Mouse (Mus musculus): ENCODE measurements around the gene Flt3l. TPM values are rescaled to one million over a fixed set of nuclear protein-coding genes. Genes with fewer than 3 reads are reported as not detected.
A peak's percentile ranks its signal among the peaks of the same experiment; 100 is the strongest.
"Not testable (repeated sequence)": the region's sequence is repeated elsewhere in the genome, so short reads cannot be mapped to it uniquely, and the experiment has no call there.

Flt3l gene
- polyA plus RNA-seq, 1 experiment from 2014 or later, result 0.71 TPM

DNA sequence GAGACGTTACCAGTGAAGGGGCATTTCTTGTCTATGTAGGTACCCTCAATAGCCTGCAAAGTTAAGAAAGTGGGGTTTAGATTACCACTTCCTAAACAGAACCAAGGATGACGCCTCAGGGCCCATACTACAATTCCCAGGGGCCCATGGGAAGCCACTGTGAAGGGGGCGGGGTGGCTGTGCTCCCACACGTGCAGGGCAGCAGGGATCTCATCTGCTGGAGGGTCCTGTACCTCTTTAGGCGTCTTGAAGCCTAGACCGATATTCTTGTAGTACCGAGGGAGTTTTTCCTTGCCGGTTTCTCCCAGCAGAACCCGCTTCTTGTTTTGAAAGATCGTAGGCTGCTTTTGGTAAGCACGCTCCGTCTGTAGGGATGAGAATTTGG lies 13.1 kb downstream of the Flt3l start:
- Histone ChIP-seq H3K27ac (no peak overlapping the region; the same call in 1 of the 2 replicates), H3K4me1 (replicated peaks) (peaks cover 40% of the 10 kb centered on the region), H3K9me3 (no peaks in the 10 kb centered on the region), H3K9ac (replicated peaks) (peak overlapping the region; percentile 91), H3K27me3 (no peaks in the 10 kb centered on the region), H3K4me3 (replicated peaks) (peak overlapping the region; percentile 73), H3K4me2 (peak overlapping the region; percentile 66), H3K36me3 (peaks cover 74% of the 10 kb centered on the region)
- WGBS, result 23% methylated on average over 12 of the region's 12 CpGs
- no peak for ATAC-seq (ENCODE audit: insufficient number of reproducible peaks, insufficient read depth, low FRiP score, low TSS enrichment, low read depth)

DNA sequence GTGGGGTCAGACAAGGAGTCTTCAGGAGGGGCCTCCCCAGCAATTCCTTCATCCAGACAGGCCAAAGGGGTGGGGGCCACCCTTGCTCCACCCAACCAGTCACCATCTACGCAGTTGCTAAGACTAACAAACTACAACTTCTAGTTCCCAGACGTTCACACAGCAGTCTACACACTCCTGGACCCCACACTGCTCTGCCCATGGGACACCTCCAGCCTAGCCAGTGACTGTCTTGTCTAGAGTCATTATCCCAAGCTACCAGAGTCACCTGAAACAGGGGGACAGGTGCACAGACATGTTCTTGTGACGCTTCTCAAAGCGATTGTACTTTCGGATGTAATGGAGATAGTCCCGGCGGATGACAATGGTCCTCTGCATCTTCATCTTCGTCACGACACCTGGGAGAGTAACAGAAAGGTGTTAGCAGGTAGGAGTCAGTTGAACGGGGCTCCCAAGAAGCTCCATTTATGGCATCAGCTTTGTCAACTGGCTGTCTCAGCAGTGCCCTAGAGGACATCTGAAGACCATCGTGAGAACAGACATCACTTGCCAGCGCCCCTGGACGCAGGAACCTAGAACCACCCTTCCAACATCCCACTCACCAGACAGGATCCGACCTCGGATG lies 13.6 kb downstream of the Flt3l start:
- Histone ChIP-seq H3K4me1 (replicated peaks) (peaks cover 40% of the 10 kb centered on the region), H3K27me3 (no peaks in the 10 kb centered on the region), H3K9me3 (no peaks in the 10 kb centered on the region), H3K4me2 (peak overlapping the region; percentile 66), H3K36me3 (peaks cover 78% of the 10 kb centered on the region), H3K27ac (no peak overlapping the region), H3K9ac (replicated peaks) (peak overlapping the region; percentile 91), H3K4me3 (replicated peaks) (peak overlapping the region; percentile 73)
- no peak for ATAC-seq (ENCODE audit: insufficient number of reproducible peaks, insufficient read depth, low FRiP score, low TSS enrichment, low read depth)
- WGBS, result 80% methylated on average over 15 of the region's 15 CpGs

DNA sequence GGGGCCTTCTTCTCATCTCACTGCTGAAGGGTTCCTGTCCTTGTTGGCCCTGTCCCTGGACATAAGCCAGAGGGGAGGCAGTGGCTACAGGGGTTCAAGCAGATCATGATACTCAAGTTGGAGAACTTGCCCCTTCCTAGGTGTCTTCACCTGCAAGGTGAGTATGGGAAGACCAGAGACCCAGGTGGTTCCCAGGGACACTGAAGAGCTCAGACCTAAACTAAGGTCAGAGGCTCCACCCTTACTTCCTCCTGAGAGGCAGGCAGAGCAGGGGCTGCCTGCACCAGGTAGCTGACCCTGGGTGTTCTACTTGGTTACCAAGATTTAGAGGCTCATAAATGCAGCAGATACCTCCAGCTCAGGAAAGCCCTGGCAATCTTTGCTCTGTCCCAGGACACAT lies 14.3 kb downstream of the Flt3l start:
- no peak overlapping the region for H3K4me2 ChIP-seq
- no peaks in the 10 kb centered on the region for H3K27me3 ChIP-seq
- peaks cover 33% of the 10 kb centered on the region for H3K4me1 ChIP-seq (replicated peaks)
- no peaks in the 10 kb centered on the region for H3K9me3 ChIP-seq
- 0 out of 2 replicates have a peak overlapping the region, but pooled peaks have one; percentile 0 for H3K4me3 ChIP-seq (replicated peaks)
- H3K27ac ChIP-seq, result 0 out of 2 replicates have a peak overlapping the region, but pooled peaks have one; percentile 8
- H3K9ac ChIP-seq (replicated peaks), result peak overlapping the region; percentile 24; the same call in 1 of the 2 replicates
- H3K36me3 ChIP-seq, result peaks cover 73% of the 10 kb centered on the region
- no peak for ATAC-seq (ENCODE audit: insufficient number of reproducible peaks, insufficient read depth, low FRiP score, low TSS enrichment, low read depth)

DNA sequence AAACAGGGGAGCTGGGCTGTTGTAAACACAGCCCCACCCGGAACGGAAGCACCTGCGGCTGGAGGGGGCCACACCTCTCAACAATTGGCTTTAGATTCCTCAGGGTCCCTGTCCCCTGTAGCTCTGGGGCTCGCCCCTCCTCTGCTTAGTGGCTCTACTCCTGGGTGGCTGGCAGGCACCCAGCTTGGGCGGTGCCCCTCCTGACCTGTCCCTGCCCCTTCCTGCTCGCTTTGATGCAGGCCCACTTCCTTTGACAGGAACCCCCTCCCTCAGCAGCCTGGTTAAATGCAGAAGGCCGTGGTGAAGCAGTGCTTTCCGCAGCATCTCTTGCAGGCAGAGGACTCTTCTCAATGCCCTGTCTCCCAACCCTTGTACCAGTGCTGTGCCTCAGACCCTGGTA lies 14.8 kb downstream of the Flt3l start:
- H3K27me3 ChIP-seq, result no peaks in the 10 kb centered on the region
- WGBS, result 69% methylated on average over 8 of the region's 8 CpGs
- 0 out of 2 replicates have a peak overlapping the region, but pooled peaks have one; percentile 0 for H3K4me3 ChIP-seq (replicated peaks)
- H3K36me3 ChIP-seq, result peaks cover 67% of the 10 kb centered on the region
- H3K9me3 ChIP-seq, result no peaks in the 10 kb centered on the region
- peaks cover 28% of the 10 kb centered on the region for H3K4me1 ChIP-seq (replicated peaks)
- H3K9ac ChIP-seq (replicated peaks), result peak overlapping the region; percentile 24; the same call in 1 of the 2 replicates
- ATAC-seq (ENCODE audit: insufficient number of reproducible peaks, insufficient read depth, low FRiP score, low TSS enrichment, low read depth), result no peak
- 0 out of 2 replicates have a peak overlapping the region, but pooled peaks have one; percentile 8 for H3K27ac ChIP-seq
- H3K4me2 ChIP-seq, result no peak overlapping the region

DNA sequence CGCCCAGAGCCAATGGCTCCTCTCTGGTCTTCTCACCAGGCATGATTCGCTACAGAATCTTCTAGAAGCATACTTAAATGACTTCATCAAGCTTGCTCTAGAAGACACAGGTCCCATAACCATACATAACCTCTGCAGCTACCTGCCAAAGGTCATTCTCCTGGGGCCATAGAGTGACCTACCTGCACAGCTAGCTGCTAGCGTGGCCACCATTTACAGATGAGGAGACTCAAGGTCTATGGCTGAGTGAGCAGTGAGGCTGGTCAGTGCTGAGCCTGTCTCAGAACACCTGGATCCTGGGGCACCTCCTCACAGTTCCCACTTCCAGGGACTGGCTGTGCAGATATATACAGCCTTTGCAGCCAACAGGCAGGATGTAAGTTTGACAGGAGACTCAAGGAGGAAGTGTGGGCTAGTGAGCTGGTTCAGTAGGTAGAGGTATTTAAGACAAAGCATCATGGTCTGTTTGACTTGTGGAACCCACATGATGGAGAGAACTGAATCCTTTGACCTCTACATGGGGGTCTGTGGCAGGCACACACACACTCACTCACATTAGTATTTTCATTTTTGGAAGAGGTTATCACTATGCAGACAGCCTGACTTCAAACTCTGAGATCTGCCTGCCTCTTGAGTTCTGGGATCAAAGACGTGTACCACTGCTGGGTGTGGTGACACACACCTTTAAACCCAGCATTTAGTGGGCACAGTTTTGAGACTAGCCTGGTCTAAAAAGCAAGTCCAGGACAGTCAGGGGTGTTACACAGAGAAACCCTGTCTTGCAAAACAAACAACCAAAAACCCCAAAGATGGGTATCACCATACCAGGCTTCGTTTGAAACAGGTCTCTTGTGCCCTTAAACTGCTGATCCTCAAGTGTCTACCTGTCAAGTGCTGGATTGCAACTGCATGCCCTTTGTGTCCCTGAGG lies 16.2 kb downstream of the Flt3l start:
- no peaks in the 10 kb centered on the region for H3K9me3 ChIP-seq
- no peak overlapping the region for H3K27ac ChIP-seq
- no peak overlapping the region for H3K4me2 ChIP-seq
- peaks cover 14% of the 10 kb centered on the region for H3K4me1 ChIP-seq (replicated peaks)
- H3K4me3 ChIP-seq (replicated peaks), result no peak overlapping the region
- no peak for ATAC-seq (ENCODE audit: insufficient number of reproducible peaks, insufficient read depth, low FRiP score, low TSS enrichment, low read depth)
- WGBS, result 85% methylated on average over 5 of the region's 5 CpGs
- H3K9ac ChIP-seq (replicated peaks), result no peak overlapping the region
- no peaks in the 10 kb centered on the region for H3K27me3 ChIP-seq
- H3K36me3 ChIP-seq, result peaks cover 54% of the 10 kb centered on the region

DNA sequence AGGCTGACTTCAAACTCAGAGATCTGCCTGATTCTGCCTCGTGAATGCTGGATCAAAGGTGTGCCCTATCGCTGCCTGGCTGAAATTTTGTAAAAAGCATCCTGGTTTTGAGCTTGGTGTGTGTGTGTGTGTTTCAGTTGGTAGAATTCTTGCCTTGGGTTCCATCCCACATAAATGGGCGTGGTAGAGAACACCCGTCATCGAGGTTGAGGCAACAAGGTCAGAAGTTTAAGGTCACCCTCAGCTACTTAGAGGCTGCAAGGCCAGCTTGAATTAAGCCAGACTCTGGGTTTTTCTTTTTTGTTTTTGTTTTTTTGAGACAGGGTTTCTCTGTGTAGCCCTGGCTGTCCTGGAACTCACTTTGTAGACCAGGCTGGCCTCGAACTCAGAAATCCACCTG lies 17.9 kb downstream of the Flt3l start:
- Histone ChIP-seq H3K4me2 (no peak overlapping the region), H3K4me3 (replicated peaks) (no peak overlapping the region), H3K27ac (no peak overlapping the region), H3K9me3 (no peaks in the 10 kb centered on the region), H3K36me3 (peaks cover 53% of the 10 kb centered on the region), H3K4me1 (replicated peaks) (peaks cover 13% of the 10 kb centered on the region), H3K9ac (replicated peaks) (no peak overlapping the region), H3K27me3 (no peaks in the 10 kb centered on the region)
- no peak for ATAC-seq (ENCODE audit: insufficient number of reproducible peaks, insufficient read depth, low FRiP score, low TSS enrichment, low read depth)
- 87% methylated on average over 6 of the region's 6 CpGs for WGBS

DNA sequence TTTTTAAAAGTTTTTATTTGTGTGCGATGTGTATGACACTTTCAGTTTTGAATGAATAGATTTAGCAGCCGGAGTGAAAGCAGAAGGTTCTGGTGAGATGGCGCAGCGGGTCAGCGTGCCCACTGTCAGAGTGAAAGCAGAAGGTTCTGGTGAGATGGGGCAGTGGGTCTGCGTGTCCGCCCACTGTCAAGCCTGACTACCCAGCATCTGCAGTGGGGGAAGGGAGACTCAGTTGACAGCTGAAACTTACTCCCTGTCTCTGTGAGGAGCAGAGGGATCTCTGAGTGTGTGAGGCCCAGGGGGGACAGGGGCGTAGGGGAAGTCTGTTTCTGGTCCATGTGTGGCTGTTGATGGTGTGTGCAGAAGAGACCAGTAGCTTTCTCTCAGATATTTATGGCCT lies 18.7 kb downstream of the Flt3l start:
- H3K27me3 ChIP-seq, result no peaks in the 10 kb centered on the region
- H3K9ac ChIP-seq (replicated peaks), result no peak overlapping the region; the same call in 1 of the 2 replicates
- peaks cover 45% of the 10 kb centered on the region for H3K36me3 ChIP-seq
- no peak overlapping the region for H3K4me2 ChIP-seq
- no peaks in the 10 kb centered on the region for H3K9me3 ChIP-seq
- no peak for ATAC-seq (ENCODE audit: insufficient number of reproducible peaks, insufficient read depth, low FRiP score, low TSS enrichment, low read depth)
- H3K4me1 ChIP-seq (replicated peaks), result peaks cover 6% of the 10 kb centered on the region
- H3K4me3 ChIP-seq (replicated peaks), result no peak overlapping the region
- WGBS, result 85% methylated on average over 8 of the region's 8 CpGs
- peak overlapping the region; percentile 20; the same call in 1 of the 2 replicates for H3K27ac ChIP-seq

DNA sequence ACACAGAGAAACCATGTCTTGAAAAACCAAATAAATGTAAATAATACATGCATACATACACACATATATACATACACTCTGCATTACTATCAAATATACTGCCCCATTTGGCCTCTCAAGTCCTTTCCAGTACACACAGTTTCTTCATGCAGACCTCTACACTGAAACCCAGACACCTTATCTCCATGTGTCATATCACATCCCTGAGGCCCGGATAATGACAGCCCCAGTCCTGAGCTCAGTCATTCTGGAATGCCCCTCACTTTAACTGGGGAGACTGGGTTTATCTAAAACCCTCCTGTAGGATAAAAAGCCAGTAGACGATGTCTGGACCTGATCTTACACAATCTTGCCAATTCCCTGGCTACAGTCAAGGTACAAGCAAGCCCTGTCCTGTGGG lies 22.8 kb downstream of the Flt3l start:
- Histone ChIP-seq H3K27ac (0 out of 2 replicates have a peak overlapping the region, but pooled peaks have one; percentile 18), H3K9me3 (no peaks in the 10 kb centered on the region), H3K27me3 (no peaks in the 10 kb centered on the region), H3K4me3 (replicated peaks) (no peak overlapping the region), H3K36me3 (peaks cover 6% of the 10 kb centered on the region), H3K9ac (replicated peaks) (no peak overlapping the region), H3K4me1 (replicated peaks) (no peaks in the 10 kb centered on the region), H3K4me2 (no peak overlapping the region)
- WGBS, result 70% methylated on average over 2 of the region's 2 CpGs
- ATAC-seq (ENCODE audit: insufficient number of reproducible peaks, insufficient read depth, low FRiP score, low TSS enrichment, low read depth), result no peak

DNA sequence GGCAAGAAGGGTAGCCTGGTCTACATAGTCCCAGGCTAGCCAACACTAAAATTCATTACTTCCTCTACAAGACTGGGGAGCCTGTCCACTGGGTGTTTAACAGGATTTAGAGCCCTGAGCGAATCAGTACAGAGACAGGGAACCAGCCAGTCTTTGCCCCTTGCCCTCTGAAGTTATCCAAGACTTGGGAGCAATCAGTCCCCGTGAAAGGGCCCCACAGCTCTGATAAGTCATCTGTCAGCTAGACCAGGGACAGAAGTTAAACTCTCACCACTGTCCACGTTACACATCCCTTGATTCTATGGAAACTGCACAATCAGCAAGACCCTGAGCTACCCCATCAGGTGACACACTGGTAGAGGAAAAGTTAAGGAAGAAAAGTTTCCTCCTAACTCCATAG lies 23.7 kb downstream of the Flt3l start:
- ATAC-seq (ENCODE audit: insufficient number of reproducible peaks, insufficient read depth, low FRiP score, low TSS enrichment, low read depth), result no peak
- H3K9me3 ChIP-seq, result no peaks in the 10 kb centered on the region
- no peak overlapping the region for H3K27ac ChIP-seq
- H3K4me2 ChIP-seq, result no peak overlapping the region
- H3K9ac ChIP-seq (replicated peaks), result no peak overlapping the region
- WGBS, result 59% methylated on average over 3 of the region's 3 CpGs
- H3K4me1 ChIP-seq (replicated peaks), result no peaks in the 10 kb centered on the region
- H3K27me3 ChIP-seq, result no peaks in the 10 kb centered on the region
- no peaks in the 10 kb centered on the region; the same call in 1 of the 2 replicates for H3K36me3 ChIP-seq
- no peak overlapping the region for H3K4me3 ChIP-seq (replicated peaks)

DNA sequence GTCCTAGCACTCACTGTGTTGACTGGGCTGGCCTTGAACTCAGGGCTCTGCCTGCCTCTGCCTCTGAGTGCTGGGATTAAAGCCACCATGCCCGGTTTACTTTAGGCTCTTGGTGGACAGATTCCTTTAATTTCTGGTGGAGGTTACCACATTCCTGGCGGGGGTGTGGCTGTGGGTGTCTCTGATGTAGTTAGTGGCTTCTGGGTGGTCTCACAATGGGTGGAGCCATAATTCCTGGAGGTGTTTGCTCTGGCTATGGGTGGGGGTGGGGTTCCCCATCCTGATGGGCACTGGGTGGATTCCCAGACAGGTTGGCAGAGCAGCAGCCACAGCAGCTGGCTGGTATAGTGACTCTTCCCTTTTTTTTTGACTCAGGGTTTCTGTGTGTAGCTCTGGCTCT lies 24.3 kb downstream of the Flt3l start:
- ATAC-seq (ENCODE audit: insufficient number of reproducible peaks, insufficient read depth, low FRiP score, low TSS enrichment, low read depth), result no peak
- 52% methylated on average over 2 of the region's 2 CpGs for WGBS
- H3K36me3 ChIP-seq, result no peaks in the 10 kb centered on the region
- no peak overlapping the region for H3K27ac ChIP-seq
- H3K27me3 ChIP-seq, result no peaks in the 10 kb centered on the region
- no peak overlapping the region for H3K4me3 ChIP-seq (replicated peaks)
- H3K9ac ChIP-seq (replicated peaks), result no peak overlapping the region
- no peaks in the 10 kb centered on the region for H3K4me1 ChIP-seq (replicated peaks)
- no peaks in the 10 kb centered on the region for H3K9me3 ChIP-seq
- H3K4me2 ChIP-seq, result no peak overlapping the region

DNA sequence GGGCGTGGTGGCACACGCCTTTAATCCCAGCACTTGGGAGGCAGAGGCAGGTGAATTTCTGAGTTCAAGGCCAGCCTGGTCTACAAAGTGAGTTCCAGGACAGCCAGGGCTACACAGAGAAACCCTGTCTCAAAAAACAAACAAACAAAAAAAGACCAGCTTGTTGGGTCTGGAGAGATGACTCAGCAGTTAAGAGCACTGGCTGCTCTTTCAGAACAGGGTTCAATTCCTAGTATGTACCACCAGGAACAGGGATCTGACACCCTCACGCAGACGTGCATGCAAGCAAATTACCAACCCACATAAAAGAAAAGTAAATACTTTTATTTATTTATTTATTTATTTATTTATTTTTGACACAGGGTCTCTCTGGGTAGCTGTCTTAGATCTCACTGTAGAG lies 26.1 kb downstream of the Flt3l start:
- H3K36me3 ChIP-seq; H3K27ac ChIP-seq; H3K4me2 ChIP-seq; H3K27me3 ChIP-seq; H3K9me3 ChIP-seq; H3K4me3 ChIP-seq (replicated peaks); H3K4me1 ChIP-seq (replicated peaks); ATAC-seq (ENCODE audit: insufficient number of reproducible peaks, insufficient read depth, low FRiP score, low TSS enrichment, low read depth); H3K9ac ChIP-seq (replicated peaks): not testable (repeated sequence)
- 85% methylated on average over 4 of the region's 4 CpGs for WGBS
